Mouse (Mus musculus) cerebellum, adult 11-12 months (tissue): Measurements from ENCODE around the gene Upf3a.
"Not testable (repeated sequence)": the region's sequence is repeated elsewhere in the genome, so short reads cannot be mapped to it uniquely, and the experiment has no call there.

Source experiments
- DNase-seq: peaks from one replicate; pipeline ENCODE4 v3.0.0; 2022

The Upf3a gene

GRCm38 (mm10) chr8:13785250-13785763 lies at the start of gene Upf3a:
Gene Upf3a (plus strand): TSS chr8:13785615.
- peak; percentile 90 for DNase-seq

GRCm38 (mm10) chr8:13740323-13740770 lies 45.1 kb upstream of the Upf3a start:
- no peak for DNase-seq

- no peak for DNase-seq
Measured at GRCm38 (mm10) chr8:13740817-13741613, 44.4 kb upstream of the Upf3a start.

- DNase-seq: not testable (repeated sequence)
Measured at GRCm38 (mm10) chr8:13746212-13746611, 39.2 kb upstream of the Upf3a start.

GRCm38 (mm10) chr8:13747626-13748025 lies 37.8 kb upstream of the Upf3a start:
- DNase-seq: no peak

GRCm38 (mm10) chr8:13753680-13754079 lies 31.7 kb upstream of the Upf3a start:
- DNase-seq: peak; percentile 50

GRCm38 (mm10) chr8:13756480-13756879 lies 28.9 kb upstream of the Upf3a start:
- DNase-seq: no peak

- DNase-seq: peak; percentile 86
Measured at GRCm38 (mm10) chr8:13756982-13757804, 28.2 kb upstream of the Upf3a start, which contains the start of gene Cdc16. Gene Cdc16 (plus strand): TSS chr8:13757676.

- no peak for DNase-seq
Measured at GRCm38 (mm10) chr8:13757805-13758727, 27.3 kb upstream of the Upf3a start.

- DNase-seq: no peak
Measured at GRCm38 (mm10) chr8:13769206-13769605, 16.2 kb upstream of the Upf3a start.

GRCm38 (mm10) chr8:13780536-13780935 lies 4.9 kb upstream of the Upf3a start:
- no peak for DNase-seq

GRCm38 (mm10) chr8:13785764-13786299 lies 417 bp downstream of the Upf3a start:
- DNase-seq: peak; percentile 94

GRCm38 (mm10) chr8:13789606-13790005 lies 4.2 kb downstream of the Upf3a start:
- DNase-seq: no peak

GRCm38 (mm10) chr8:13793097-13793745 lies 7.8 kb downstream of the Upf3a start:
- DNase-seq: no peak

GRCm38 (mm10) chr8:13793746-13794101 lies 8.3 kb downstream of the Upf3a start:
- DNase-seq: no peak

GRCm38 (mm10) chr8:13797676-13798075 lies 12.3 kb downstream of the Upf3a start:
- DNase-seq: no peak

GRCm38 (mm10) chr8:13799566-13799965 lies 14.2 kb downstream of the Upf3a start:
- no peak for DNase-seq

GRCm38 (mm10) chr8:13828598-13829172 lies 43.3 kb downstream of the Upf3a start:
- DNase-seq: no peak

- DNase-seq: not testable (repeated sequence)
Measured at GRCm38 (mm10) chr8:13838289-13838688, 52.9 kb downstream of the Upf3a start, which contains the start of gene AF366264. Gene AF366264 (minus strand): TSS chr8:13838389.

- DNase-seq: peak; percentile 72
Measured at GRCm38 (mm10) chr8:13843286-13843685, 57.9 kb downstream of the Upf3a start.
